Mouse (Mus musculus): ENCODE data around the gene Ccr5. TPM values are rescaled to one million over a fixed set of nuclear protein-coding genes. Genes with fewer than 3 reads are reported as not detected.
"Not testable (repeated sequence)": the region's sequence is repeated elsewhere in the genome, so short reads cannot be mapped to it uniquely, and the experiment has no call there.

Ccr5 gene
- polyA plus RNA-seq (2015; fragmentation: Nextera tagmentation; extraction: Ambion mirVana): 0.89 and 1.7 TPM in 2 replicates

DNA sequence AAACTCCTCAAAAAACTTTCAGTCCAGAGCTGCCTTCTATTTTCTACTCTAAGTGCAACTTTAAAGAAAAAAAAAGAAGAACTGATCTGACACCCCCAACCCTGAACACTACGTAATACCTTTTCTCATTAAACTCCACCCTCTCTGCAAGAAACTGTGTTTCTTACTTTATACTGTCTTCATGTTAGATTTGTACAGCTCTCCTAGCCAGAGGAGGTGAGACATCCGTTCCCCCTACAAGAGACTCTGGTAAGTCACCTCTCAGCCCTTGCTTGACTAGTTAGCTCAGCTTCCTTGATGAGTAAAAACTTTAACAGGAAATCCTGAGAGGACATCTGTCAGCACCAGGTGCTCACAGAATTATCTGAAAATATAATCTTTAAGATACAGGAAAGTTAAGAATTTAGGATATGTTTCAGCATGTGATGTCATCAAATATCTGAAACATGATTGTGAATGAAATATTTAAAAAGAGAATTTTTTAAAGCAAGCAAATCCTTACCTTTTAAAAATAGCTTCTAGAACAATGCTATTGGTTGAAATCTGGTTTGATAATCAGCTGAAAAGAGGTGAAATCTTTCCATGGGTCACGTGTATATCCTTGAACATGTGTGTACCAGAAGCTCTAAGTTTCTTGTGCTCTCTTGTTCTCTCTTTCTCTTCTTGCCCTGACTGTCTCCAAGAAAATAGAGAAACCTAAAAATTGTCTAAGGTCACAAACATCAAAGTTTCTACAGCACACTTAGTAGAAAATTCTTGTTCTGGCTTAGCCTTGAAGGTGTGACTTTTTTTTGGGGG, at the start of gene Ccr5:
Gene Ccr5 (plus strand): TSS at position 157 of the 798 bp plus-strand sequence.
- Histone ChIP-seq H3K9me3 (replicated peaks; ENCODE audit: control insufficient read depth, low read length) (no peaks in the 10 kb centered on the region), H3K4me1 (ENCODE audit: control insufficient read depth, insufficient read depth, low read length) (no peaks in the 10 kb centered on the region), H3K27me3 (ENCODE audit: control insufficient read depth, insufficient read depth, low read length) (no peaks in the 10 kb centered on the region), H3K9ac (ENCODE audit: low read length) (no peak within 1 kb of the TSS), H3K36me3 (ENCODE audit: control insufficient read depth, insufficient read depth) (no peaks in the 10 kb centered on the region), H3K4me2 (ENCODE audit: low read depth, low read length) (no peak within 1 kb of the TSS), H3K27ac (ENCODE audit: low read length) (no peak within 1 kb of the TSS), H3K4me3 (ENCODE audit: low read length) (no peak within 1 kb of the TSS)
- 62% methylated on average over 3 of the region's 3 CpGs for WGBS
- ATAC-seq (replicated peaks; ENCODE audit: extremely low read depth, insufficient read depth, low FRiP score): peak; percentile 28; the same call in 1 of the 2 replicates

GRCm38 (mm10) chr9:124079803-124080202, 41.5 kb upstream of the Ccr5 start:
- no peak for ATAC-seq (replicated peaks; ENCODE audit: extremely low read depth, insufficient read depth, low FRiP score)
- H3K4me3 ChIP-seq (ENCODE audit: low read length): no peak overlapping the region
- no peak overlapping the region for H3K27ac ChIP-seq (ENCODE audit: low read length)
- H3K4me1 ChIP-seq (ENCODE audit: control insufficient read depth, insufficient read depth, low read length): no peaks in the 10 kb centered on the region
- H3K9me3 ChIP-seq (replicated peaks; ENCODE audit: control insufficient read depth, low read length): no peaks in the 10 kb centered on the region
- 53% methylated on average over 4 of the region's 4 CpGs for WGBS
- H3K27me3 ChIP-seq (ENCODE audit: control insufficient read depth, insufficient read depth, low read length): no peaks in the 10 kb centered on the region
- no peak overlapping the region for H3K4me2 ChIP-seq (ENCODE audit: low read depth, low read length)
- H3K9ac ChIP-seq (ENCODE audit: low read length): no peak overlapping the region
- H3K36me3 ChIP-seq (ENCODE audit: control insufficient read depth, insufficient read depth): no peaks in the 10 kb centered on the region

DNA sequence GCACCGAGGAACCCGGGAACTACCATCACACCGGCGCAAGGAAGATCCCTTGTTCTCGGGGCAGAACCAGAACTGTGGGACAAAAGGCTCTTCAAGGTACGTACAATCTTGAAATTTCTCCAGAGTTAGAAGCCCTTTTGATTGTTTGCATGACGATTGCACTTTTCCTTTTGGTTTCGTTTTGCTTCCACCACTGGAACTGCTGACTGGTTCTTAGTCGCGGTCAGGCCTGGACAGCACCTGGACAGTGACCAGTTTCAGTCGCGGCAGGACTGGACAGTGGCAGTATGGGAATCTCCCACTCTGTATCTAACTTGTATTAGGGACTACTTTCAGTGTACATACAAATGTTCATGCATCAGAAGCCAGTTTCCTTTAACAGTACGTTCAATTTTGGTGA, 40.9 kb upstream of the Ccr5 start:
- H3K9ac ChIP-seq (ENCODE audit: low read length); ATAC-seq (replicated peaks; ENCODE audit: extremely low read depth, insufficient read depth, low FRiP score); H3K9me3 ChIP-seq (replicated peaks; ENCODE audit: control insufficient read depth, low read length); H3K27me3 ChIP-seq (ENCODE audit: control insufficient read depth, insufficient read depth, low read length); H3K27ac ChIP-seq (ENCODE audit: low read length); H3K4me2 ChIP-seq (ENCODE audit: low read depth, low read length); H3K36me3 ChIP-seq (ENCODE audit: control insufficient read depth, insufficient read depth); H3K4me3 ChIP-seq (ENCODE audit: low read length); H3K4me1 ChIP-seq (ENCODE audit: control insufficient read depth, insufficient read depth, low read length): not testable (repeated sequence)
- WGBS: 90% methylated on average over 12 of the region's 13 CpGs

GRCm38 (mm10) chr9:124090441-124090840, 30.9 kb upstream of the Ccr5 start:
- WGBS: 72% methylated on average over 1 of the region's 1 CpGs
- Histone ChIP-seq H3K9me3 (replicated peaks; ENCODE audit: control insufficient read depth, low read length) (no peaks in the 10 kb centered on the region), H3K9ac (ENCODE audit: low read length) (no peak overlapping the region), H3K27ac (ENCODE audit: low read length) (no peak overlapping the region), H3K36me3 (ENCODE audit: control insufficient read depth, insufficient read depth) (no peaks in the 10 kb centered on the region), H3K4me2 (ENCODE audit: low read depth, low read length) (no peak overlapping the region), H3K27me3 (ENCODE audit: control insufficient read depth, insufficient read depth, low read length) (no peaks in the 10 kb centered on the region), H3K4me3 (ENCODE audit: low read length) (no peak overlapping the region), H3K4me1 (ENCODE audit: control insufficient read depth, insufficient read depth, low read length) (no peaks in the 10 kb centered on the region)
- ATAC-seq (replicated peaks; ENCODE audit: extremely low read depth, insufficient read depth, low FRiP score): no peak

GRCm38 (mm10) chr9:124099127-124099526, 22.2 kb upstream of the Ccr5 start:
- Histone ChIP-seq H3K27me3 (ENCODE audit: control insufficient read depth, insufficient read depth, low read length) (no peaks in the 10 kb centered on the region), H3K4me3 (ENCODE audit: low read length) (no peak overlapping the region), H3K4me2 (ENCODE audit: low read depth, low read length) (no peak overlapping the region), H3K36me3 (ENCODE audit: control insufficient read depth, insufficient read depth) (no peaks in the 10 kb centered on the region), H3K9ac (ENCODE audit: low read length) (no peak overlapping the region), H3K4me1 (ENCODE audit: control insufficient read depth, insufficient read depth, low read length) (no peaks in the 10 kb centered on the region), H3K27ac (ENCODE audit: low read length) (no peak overlapping the region), H3K9me3 (replicated peaks; ENCODE audit: control insufficient read depth, low read length) (no peaks in the 10 kb centered on the region)
- ATAC-seq (replicated peaks; ENCODE audit: extremely low read depth, insufficient read depth, low FRiP score): no peak
- WGBS: 86% methylated on average over 1 of the region's 1 CpGs

- no peak for ATAC-seq (replicated peaks; ENCODE audit: extremely low read depth, insufficient read depth, low FRiP score)
- no peak overlapping the region for H3K27ac ChIP-seq (ENCODE audit: low read length)
- H3K4me2 ChIP-seq (ENCODE audit: low read depth, low read length): no peak overlapping the region
- no peak overlapping the region for H3K9ac ChIP-seq (ENCODE audit: low read length)
- no peaks in the 10 kb centered on the region for H3K9me3 ChIP-seq (replicated peaks; ENCODE audit: control insufficient read depth, low read length)
- WGBS: 58% methylated on average over 1 of the region's 1 CpGs
- no peak overlapping the region for H3K4me3 ChIP-seq (ENCODE audit: low read length)
- no peaks in the 10 kb centered on the region for H3K4me1 ChIP-seq (ENCODE audit: control insufficient read depth, insufficient read depth, low read length)
- H3K27me3 ChIP-seq (ENCODE audit: control insufficient read depth, insufficient read depth, low read length): no peaks in the 10 kb centered on the region
- no peaks in the 10 kb centered on the region for H3K36me3 ChIP-seq (ENCODE audit: control insufficient read depth, insufficient read depth)
These were observed 21.0 kb upstream of the Ccr5 start for GRCm38 (mm10) chr9:124100357-124100756.

GRCm38 (mm10) chr9:124101723-124102122, 19.6 kb upstream of the Ccr5 start, which contains the start of gene Ccr2:
Gene Ccr2 (plus strand): TSS chr9:124101950.
- no peak within 1 kb of the TSS for H3K4me2 ChIP-seq (ENCODE audit: low read depth, low read length)
- ATAC-seq (replicated peaks; ENCODE audit: extremely low read depth, insufficient read depth, low FRiP score): no peak
- no peak within 1 kb of the TSS for H3K9ac ChIP-seq (ENCODE audit: low read length)
- H3K27ac ChIP-seq (ENCODE audit: low read length): no peak within 1 kb of the TSS
- H3K4me1 ChIP-seq (ENCODE audit: control insufficient read depth, insufficient read depth, low read length): no peaks in the 10 kb centered on the region
- no peaks in the 10 kb centered on the region for H3K9me3 ChIP-seq (replicated peaks; ENCODE audit: control insufficient read depth, low read length)
- no peaks in the 10 kb centered on the region for H3K27me3 ChIP-seq (ENCODE audit: control insufficient read depth, insufficient read depth, low read length)
- 82% methylated on average over 4 of the region's 4 CpGs for WGBS
- H3K4me3 ChIP-seq (ENCODE audit: low read length): no peak within 1 kb of the TSS
- H3K36me3 ChIP-seq (ENCODE audit: control insufficient read depth, insufficient read depth): no peaks in the 10 kb centered on the region

GRCm38 (mm10) chr9:124103199-124103598, 18.1 kb upstream of the Ccr5 start:
- Histone ChIP-seq H3K4me3 (ENCODE audit: low read length) (no peak overlapping the region), H3K9me3 (replicated peaks; ENCODE audit: control insufficient read depth, low read length) (no peaks in the 10 kb centered on the region), H3K4me2 (ENCODE audit: low read depth, low read length) (no peak overlapping the region), H3K4me1 (ENCODE audit: control insufficient read depth, insufficient read depth, low read length) (no peaks in the 10 kb centered on the region), H3K27ac (ENCODE audit: low read length) (no peak overlapping the region), H3K27me3 (ENCODE audit: control insufficient read depth, insufficient read depth, low read length) (no peaks in the 10 kb centered on the region), H3K36me3 (ENCODE audit: control insufficient read depth, insufficient read depth) (no peaks in the 10 kb centered on the region), H3K9ac (ENCODE audit: low read length) (no peak overlapping the region)
- ATAC-seq (replicated peaks; ENCODE audit: extremely low read depth, insufficient read depth, low FRiP score): no peak
- 36% methylated on average over 1 of the region's 1 CpGs for WGBS

- no peak overlapping the region for H3K9ac ChIP-seq (ENCODE audit: low read length)
- no peaks in the 10 kb centered on the region for H3K9me3 ChIP-seq (replicated peaks; ENCODE audit: control insufficient read depth, low read length)
- H3K27ac ChIP-seq (ENCODE audit: low read length): no peak overlapping the region
- no peaks in the 10 kb centered on the region for H3K36me3 ChIP-seq (ENCODE audit: control insufficient read depth, insufficient read depth)
- no peak overlapping the region for H3K4me2 ChIP-seq (ENCODE audit: low read depth, low read length)
- no peaks in the 10 kb centered on the region for H3K27me3 ChIP-seq (ENCODE audit: control insufficient read depth, insufficient read depth, low read length)
- ATAC-seq (replicated peaks; ENCODE audit: extremely low read depth, insufficient read depth, low FRiP score): no peak
- no peak overlapping the region for H3K4me3 ChIP-seq (ENCODE audit: low read length)
- H3K4me1 ChIP-seq (ENCODE audit: control insufficient read depth, insufficient read depth, low read length): no peaks in the 10 kb centered on the region
These were observed 16.1 kb upstream of the Ccr5 start for GRCm38 (mm10) chr9:124105196-124105595.

Data from heart, embryonic 16.5 days (tissue).